Mouse (Mus musculus) forebrain, embryonic 11.5 days (tissue): ENCODE data around the gene Hist1h3e. TPM values are rescaled to one million over a fixed set of nuclear protein-coding genes. Genes with fewer than 3 reads are reported as not detected.

ENCODE experiments used
- ATAC-seq: fragments of 200-750 bp; cut with Nextera tagmentation; replicated peaks from 2 replicates; pipeline ENCODE4 v1.8.0; 2017; ENCODE audit warnings: moderate TSS enrichment; ENCODE audit not compliant: low FRiP score
- DNase-seq: peaks from one replicate; pipeline ENCODE4 v3.0.0-alpha.2; 2017; ENCODE audit warnings: low spot score
- H3K27ac ChIP-seq: fragments of 300-500 bp; sonication (generic); 2 replicates; pipeline ENCODE4 v1.5.1; 2014; ENCODE audit warnings: low read depth, low read length
- H3K27me3 ChIP-seq: fragments of 300-500 bp; sonication (generic); 2 replicates; pipeline ENCODE4 v1.6.1; 2014; ENCODE audit warnings: mild to moderate bottlenecking, low read length, mixed read lengths; ENCODE audit not compliant: control insufficient read depth, insufficient read depth
- H3K36me3 ChIP-seq: fragments of 300-500 bp; sonication (generic); 2 replicates; pipeline ENCODE4 v1.6.1; 2014; ENCODE audit warnings: mild to moderate bottlenecking, low read length, moderate library complexity, mixed read lengths; ENCODE audit not compliant: control insufficient read depth, insufficient read depth
- H3K4me1 ChIP-seq: fragments of 300-500 bp; sonication (generic); replicated peaks from 2 replicates; pipeline ENCODE4 v1.6.1; 2014; ENCODE audit warnings: low read length, mixed read lengths; ENCODE audit not compliant: control insufficient read depth, insufficient read depth
- H3K4me2 ChIP-seq: fragments of 300-500 bp; sonication (generic); 2 replicates; pipeline ENCODE4 v1.6.1; 2014; ENCODE audit warnings: low read depth, mild to moderate bottlenecking, low read length, moderate library complexity, mixed read lengths; ENCODE audit not compliant: severe bottlenecking
- H3K4me3 ChIP-seq: fragments of 300-500 bp; sonication (generic); 2 replicates; pipeline ENCODE4 v1.5.1; 2014; ENCODE audit warnings: low read depth, low read length
- H3K9ac ChIP-seq: fragments of 300-500 bp; sonication (generic); 2 replicates; pipeline ENCODE4 v1.6.1; 2014; ENCODE audit warnings: low read length
- H3K9me3 ChIP-seq: fragments of 300-500 bp; sonication (generic); 2 replicates; pipeline ENCODE4 v1.6.1; 2016; ENCODE audit warnings: low read length, mixed read lengths; ENCODE audit not compliant: control insufficient read depth
- WGBS: fragments of 180-500 bp; shearing (Covaris S2); extraction: QIAGEN DNeasy Blood & Tissue Kit; methylation state at CpG from one replicate; pipeline ENCODE4 v1.1.7; 2014; 5-methylcytosine and 5-hydroxymethylcytosine counted together
- microRNA-seq: library from miRNA; unstranded; fragments of <30 nt; microRNA quantifications from one replicate; pipeline ENCODE4, GENCODE M21; 2016; ENCODE audit not compliant: insufficient number of aligned reads
- polyA plus RNA-seq: library from polyadenylated mRNA; unstranded; fragments of >200 nt; fragmentation: Nextera tagmentation; extraction: Ambion mirVana; gene quantifications from 2 replicates; pipeline ENCODE4 v1.2.1, GENCODE M21; 2014

Hist1h3e gene
- polyA plus RNA-seq, 1 experiment from 2014 or later, result 10.4 TPM

- no peak overlapping the region for H3K27ac ChIP-seq
- DNase-seq (no peak), ATAC-seq (no peak)
- peak overlapping the region; percentile 62 for H3K4me2 ChIP-seq
- peak overlapping the region; percentile 42 for H3K4me3 ChIP-seq
- H3K36me3 ChIP-seq, result no peaks in the 10 kb centered on the region
- H3K4me1 ChIP-seq, result 0 out of 2 replicates have a peak, but pooled peaks cover 3% of the 10 kb centered on the region
- 57% methylated on average over 15 of the region's 15 CpGs for whole genome bisulfite sequencing
- H3K27me3 ChIP-seq, result no peaks in the 10 kb centered on the region
- H3K9ac ChIP-seq, result peak overlapping the region; percentile 41; the same call in 1 of the 2 replicates
- no peaks in the 10 kb centered on the region for H3K9me3 ChIP-seq
Measured at GRCm38 (mm10) chr13:23515826-23516620, 46.1 kb downstream of the Hist1h3e start.

- DNase-seq (no peak), ATAC-seq (no peak)
- H3K36me3 ChIP-seq, result no peaks in the 10 kb centered on the region
- H3K9me3 ChIP-seq, result no peaks in the 10 kb centered on the region
- no peak overlapping the region for H3K4me3 ChIP-seq
- WGBS, result 67% methylated on average over 5 of the region's 5 CpGs
- no peaks in the 10 kb centered on the region for H3K27me3 ChIP-seq
- H3K4me2 ChIP-seq, result no peak overlapping the region
- 0 out of 2 replicates have a peak, but pooled peaks cover 3% of the 10 kb centered on the region for H3K4me1 ChIP-seq
- no peak overlapping the region for H3K27ac ChIP-seq
- H3K9ac ChIP-seq, result no peak overlapping the region
Measured at GRCm38 (mm10) chr13:23515281-23515680, 46.9 kb downstream of the Hist1h3e start.

GRCm38 (mm10) chr13:23513517-23513916, 48.7 kb downstream of the Hist1h3e start:
- 91% methylated on average over 1 of the region's 1 CpGs for WGBS
- Histone ChIP-seq H3K4me2 (no peak overlapping the region), H3K9me3 (no peaks in the 10 kb centered on the region), H3K4me3 (no peak overlapping the region), H3K27me3 (no peaks in the 10 kb centered on the region), H3K9ac (no peak overlapping the region), H3K36me3 (no peaks in the 10 kb centered on the region), H3K27ac (no peak overlapping the region), H3K4me1 (0 out of 2 replicates have a peak, but pooled peaks cover 3% of the 10 kb centered on the region)
- no peak for ATAC-seq
- DNase-seq, result no peak

Small RNAs within 50 kb of the gene (microRNA-seq; reads per million reads assigned to microRNA genes)
- gene Gm44297 (not detected), gene Gm44359 (not detected), gene Gm44394 (not detected), gene n-TStga1 (4.2 reads per million)

Other genes starting within 250 kb of the Hist1h3e start
- gene Zfp322a, start 193.2 kb downstream of the Hist1h3e start, polyA plus RNA-seq, result 61.9 and 72.7 TPM in 2 replicates
- 13.0 and 13.5 TPM in 2 replicates for gene Abt1, start 138.5 kb downstream of the Hist1h3e start, polyA plus RNA-seq
- gene Btn1a1, start 96.5 kb downstream of the Hist1h3e start, polyA plus RNA-seq, result 0.17 and 0.19 TPM in 2 replicates
- 0.48 and 0.59 TPM in 2 replicates for gene Btn2a2, start 73.5 kb downstream of the Hist1h3e start, polyA plus RNA-seq
- gene Hist1h4h, start 31.3 kb downstream of the Hist1h3e start, polyA plus RNA-seq, result 2.0 and 4.9 TPM in 2 replicates
- 7.7 and 9.3 TPM in 2 replicates for gene Hist1h2af, start 28.5 kb downstream of the Hist1h3e start, polyA plus RNA-seq
- 5.2 and 5.7 TPM in 2 replicates for gene Hist1h3g, start 26.9 kb downstream of the Hist1h3e start, polyA plus RNA-seq
- gene Hist1h2bh, start 19.0 kb downstream of the Hist1h3e start, polyA plus RNA-seq, result 0.85 and 1.2 TPM in 2 replicates
- gene Hist1h3f, start 18.3 kb downstream of the Hist1h3e start, polyA plus RNA-seq, result 0.92 and 1.4 TPM in 2 replicates
- gene Hist1h4f, start 10.7 kb downstream of the Hist1h3e start, polyA plus RNA-seq, result 1.2 and 1.3 TPM in 2 replicates
- 0.87 and 0.92 TPM in 2 replicates for gene Hist1h1d, start 9.1 kb downstream of the Hist1h3e start, polyA plus RNA-seq
- 96.4 and 102 TPM in 2 replicates for gene Hist1h2ae, start 8.9 kb upstream of the Hist1h3e start, polyA plus RNA-seq
- gene Hist1h2bg, start 9.0 kb upstream of the Hist1h3e start, polyA plus RNA-seq, result 7.4 and 10.0 TPM in 2 replicates
- 4.5 and 5.9 TPM in 2 replicates for gene Hist1h2bf, start 11.8 kb upstream of the Hist1h3e start, polyA plus RNA-seq
- 2.5 and 3.0 TPM in 2 replicates for gene Hist1h2ad, start 12.0 kb upstream of the Hist1h3e start, polyA plus RNA-seq
- gene Hist1h3d, start 13.4 kb upstream of the Hist1h3e start, polyA plus RNA-seq, result 11.9 and 13.9 TPM in 2 replicates
- gene Hist1h4d, start 19.2 kb upstream of the Hist1h3e start, polyA plus RNA-seq, result 132 and 133 TPM in 2 replicates
- 4.0 and 4.6 TPM in 2 replicates for gene Hist1h2be, start 58.8 kb upstream of the Hist1h3e start, polyA plus RNA-seq
- 27.3 and 27.7 TPM in 2 replicates for gene Hist1h1e, start 60.2 kb upstream of the Hist1h3e start, polyA plus RNA-seq
- gene Hist1h2ac, start 121.6 kb upstream of the Hist1h3e start, polyA plus RNA-seq, result 1.1 and 1.2 TPM in 2 replicates
- gene Hist1h2bc, start 121.8 kb upstream of the Hist1h3e start, polyA plus RNA-seq, result 23.4 and 25.3 TPM in 2 replicates
- 0.51 TPM in 1 of 2 replicates, not detected in the other for gene Hist1h1t, start 133.4 kb upstream of the Hist1h3e start, polyA plus RNA-seq
- gene Hist1h4c, start 136.1 kb upstream of the Hist1h3e start, polyA plus RNA-seq, result 6.0 and 6.8 TPM in 2 replicates
- 2.2 TPM in 2 replicates for gene Hfe, start 148.5 kb upstream of the Hist1h3e start, polyA plus RNA-seq
- gene Hist1h1c, start 176.4 kb upstream of the Hist1h3e start, polyA plus RNA-seq, result 14.5 and 15.2 TPM in 2 replicates
- gene Hist1h3c, start 183.2 kb upstream of the Hist1h3e start, polyA plus RNA-seq, result 8.7 and 10.6 TPM in 2 replicates
- gene Hist1h2bb, start 184.4 kb upstream of the Hist1h3e start, polyA plus RNA-seq, result 2.6 and 3.4 TPM in 2 replicates
- gene Hist1h2ab, start 188.8 kb upstream of the Hist1h3e start, polyA plus RNA-seq, result 59.7 and 63.1 TPM in 2 replicates
- 11.7 and 15.4 TPM in 2 replicates for gene Hist1h3b, start 189.9 kb upstream of the Hist1h3e start, polyA plus RNA-seq
- 4.7 and 5.9 TPM in 2 replicates for gene Hist1h4b, start 194.6 kb upstream of the Hist1h3e start, polyA plus RNA-seq
- 0.95 TPM in 1 of 2 replicates, not detected in the other for gene Hist1h4a, start 198.9 kb upstream of the Hist1h3e start, polyA plus RNA-seq
- gene Hist1h3a, start 200.0 kb upstream of the Hist1h3e start, polyA plus RNA-seq, result 2.9 and 5.4 TPM in 2 replicates
- 2.7 and 4.0 TPM in 2 replicates for gene Hist1h1a, start 201.3 kb upstream of the Hist1h3e start, polyA plus RNA-seq
- 0.13 TPM in 1 of 2 replicates, not detected in the other for gene Trim38, start 207.5 kb upstream of the Hist1h3e start, polyA plus RNA-seq
- gene Slc17a2, start 244.6 kb upstream of the Hist1h3e start, polyA plus RNA-seq, result not detected in 2 replicates